Mouse (Mus musculus) lung, embryonic 14.5 days (tissue): ENCODE measurements around the gene Esr1. TPM values are rescaled to one million over a fixed set of nuclear protein-coding genes. Genes with fewer than 3 reads are reported as not detected.

Experiments used
- ATAC-seq: fragments of 200-750 bp; cut with Nextera tagmentation; 2 replicates; pipeline ENCODE4 v1.8.0; 2017; ENCODE audit warnings: mild to moderate bottlenecking, moderate TSS enrichment, moderate library complexity; ENCODE audit not compliant: insufficient read depth
- DNase-seq: peaks from one replicate; pipeline ENCODE4 v3.0.0-alpha.2; 2015
- H3K27ac ChIP-seq: fragments of 300-500 bp; sonication (generic); 2 replicates; pipeline ENCODE4 v1.5.1; 2014; ENCODE audit warnings: low read depth, mild to moderate bottlenecking, moderate library complexity
- H3K27me3 ChIP-seq: fragments of 300-500 bp; sonication (generic); 2 replicates; pipeline ENCODE4 v1.6.1; 2014; ENCODE audit warnings: low read length, control low read depth; ENCODE audit not compliant: insufficient read depth
- H3K36me3 ChIP-seq: fragments of 300-500 bp; sonication (generic); 2 replicates; pipeline ENCODE4 v1.6.1; 2014; ENCODE audit warnings: control low read depth; ENCODE audit not compliant: insufficient read depth
- H3K4me1 ChIP-seq: fragments of 300-500 bp; sonication (generic); 2 replicates; pipeline ENCODE4 v1.6.1; 2014; ENCODE audit warnings: antibody characterized with exemption, control low read depth; ENCODE audit not compliant: insufficient read depth
- H3K4me2 ChIP-seq: fragments of 300-500 bp; sonication (generic); 2 replicates; pipeline ENCODE4 v1.6.1; 2014; ENCODE audit warnings: mild to moderate bottlenecking
- H3K4me3 ChIP-seq: fragments of 300-500 bp; sonication (generic); 2 replicates; pipeline ENCODE4 v1.5.1; 2014; ENCODE audit warnings: low read depth, low read length
- H3K9ac ChIP-seq: fragments of 300-500 bp; sonication (generic); 2 replicates; pipeline ENCODE4 v1.6.1; 2014
- H3K9me3 ChIP-seq: fragments of 300-500 bp; sonication (generic); 2 replicates; pipeline ENCODE4 v1.6.1; 2016; ENCODE audit warnings: low read depth, low read length, control low read depth
- CTCF ChIP-seq: IDR thresholded peaks from 2 replicates; pipeline ENCODE4 v1.5.1; 2016; ENCODE audit warnings: antibody characterized with exemption, low read depth
- WGBS: fragments of 180-500 bp; shearing (Covaris S2); extraction: QIAGEN DNeasy Blood & Tissue Kit; methylation state at CpG from one replicate; pipeline ENCODE4 v1.1.7; 2014; 5-methylcytosine and 5-hydroxymethylcytosine counted together
- polyA plus RNA-seq: library from polyadenylated mRNA; unstranded; fragments of >200 nt; fragmentation: Nextera tagmentation; extraction: Ambion mirVana; gene quantifications from 2 replicates; pipeline ENCODE4 v1.2.1, GENCODE M21; 2014

The Esr1 gene
- polyA plus RNA-seq, 1 experiment from 2014 or later = 0.05 TPM

DNA sequence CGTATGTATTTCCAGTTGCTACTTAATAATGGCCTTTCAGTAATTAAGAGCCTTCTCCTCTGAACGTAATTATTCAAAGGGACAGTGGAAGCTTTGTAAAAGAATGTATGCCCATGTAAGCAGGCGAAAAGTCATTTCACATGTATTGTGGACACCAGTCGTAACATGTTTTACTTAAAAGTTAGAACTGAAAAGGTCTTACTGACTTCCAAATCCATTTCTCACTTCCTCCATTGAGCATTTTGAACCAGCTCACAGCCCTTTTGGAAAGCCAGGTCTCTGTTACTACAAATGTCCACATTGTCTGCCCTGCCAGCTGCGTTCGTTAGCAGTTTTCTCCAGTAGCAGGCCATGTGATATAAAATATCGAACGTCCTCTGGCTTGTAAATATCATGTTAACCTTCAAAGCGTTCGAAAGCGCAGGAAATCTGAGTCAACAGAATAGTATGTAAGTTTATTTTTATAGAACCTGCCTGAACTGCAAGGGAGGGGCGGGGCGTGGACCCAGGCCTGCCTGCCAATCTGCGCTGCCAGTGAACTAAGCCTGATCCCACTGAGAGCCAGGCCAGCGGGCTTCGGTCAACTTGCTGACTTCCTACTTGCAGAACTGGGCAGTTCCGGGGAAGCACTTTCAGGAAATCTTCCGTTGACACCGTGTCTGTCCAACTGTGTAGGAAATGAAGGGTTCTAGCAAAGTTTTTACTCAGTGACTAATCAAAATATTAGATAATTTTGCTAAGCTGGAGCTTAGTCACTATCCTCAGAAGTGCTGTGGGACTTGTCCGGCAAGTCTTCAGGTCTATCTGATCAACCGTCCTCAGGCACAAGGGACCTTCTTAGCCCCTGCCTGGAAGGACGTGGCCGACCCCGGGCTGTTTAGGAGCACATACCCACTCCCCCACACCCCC is 9.5 kb downstream of the Esr1 start:
- no peak overlapping the region for H3K4me3 ChIP-seq
- H3K27ac ChIP-seq = no peak overlapping the region
- H3K4me2 ChIP-seq = no peak overlapping the region
- 65% methylated on average over 24 of the region's 24 CpGs for WGBS
- no peaks in the 10 kb centered on the region for H3K9me3 ChIP-seq
- no peaks in the 10 kb centered on the region for H3K27me3 ChIP-seq
- peak; percentile 23 for DNase-seq
- no peaks in the 10 kb centered on the region for H3K4me1 ChIP-seq
- ATAC-seq = no peak
- no peak overlapping the region for H3K9ac ChIP-seq
- no peak for TF ChIP-seq CTCF
- no peaks in the 10 kb centered on the region for H3K36me3 ChIP-seq

DNA sequence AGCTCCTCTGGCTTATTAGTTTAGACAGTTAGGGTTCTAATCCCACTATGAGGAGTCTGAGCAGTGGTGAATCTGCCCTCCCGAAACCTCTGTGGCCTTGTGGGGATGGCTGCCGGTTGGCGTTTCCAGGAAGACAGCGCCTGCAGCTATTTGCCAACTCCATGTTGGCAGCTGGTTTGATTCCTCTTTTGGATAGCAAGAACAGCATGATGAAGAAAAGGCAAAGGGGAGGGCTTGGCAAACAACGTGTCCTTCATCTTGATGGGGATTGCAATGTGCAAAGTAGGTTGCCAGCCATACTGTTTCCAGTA is 10.1 kb downstream of the Esr1 start:
- 85% methylated on average over 5 of the region's 5 CpGs for WGBS
- DNase-seq = no peak
- ATAC-seq = no peak
- no peak overlapping the region for H3K9ac ChIP-seq
- no peaks in the 10 kb centered on the region for H3K27me3 ChIP-seq
- no peaks in the 10 kb centered on the region for H3K36me3 ChIP-seq
- no peak overlapping the region for H3K27ac ChIP-seq
- no peak overlapping the region for H3K4me3 ChIP-seq
- H3K9me3 ChIP-seq = no peaks in the 10 kb centered on the region
- H3K4me1 ChIP-seq = no peaks in the 10 kb centered on the region
- no peak overlapping the region for H3K4me2 ChIP-seq
- TF ChIP-seq CTCF = no peak

DNA sequence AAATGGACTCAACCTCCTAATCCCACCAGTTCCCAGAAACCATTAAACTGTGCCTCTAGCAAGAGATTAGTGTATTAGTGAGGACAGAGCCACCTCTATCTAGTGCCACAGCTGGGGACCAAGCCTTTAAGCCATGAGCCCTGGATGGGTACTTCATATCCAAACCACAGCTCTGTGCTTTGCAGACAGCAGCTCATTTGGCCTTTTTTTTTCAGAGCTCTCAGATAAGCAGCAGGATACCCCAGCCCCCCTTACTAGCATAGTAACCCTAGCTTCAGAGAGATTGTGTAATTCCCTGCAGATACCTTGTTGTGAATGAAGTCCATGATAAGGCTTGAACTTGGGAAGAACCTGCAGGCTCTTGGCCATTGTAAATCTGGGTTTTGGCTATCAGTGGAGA is 11.9 kb downstream of the Esr1 start:
- Histone ChIP-seq H3K4me1 (no peaks in the 10 kb centered on the region), H3K36me3 (no peaks in the 10 kb centered on the region), H3K27me3 (no peaks in the 10 kb centered on the region), H3K9me3 (no peaks in the 10 kb centered on the region), H3K4me2 (no peak overlapping the region), H3K9ac (no peak overlapping the region), H3K4me3 (no peak overlapping the region), H3K27ac (no peak overlapping the region)
- DNase-seq = no peak
- no peak for TF ChIP-seq CTCF
- no peak for ATAC-seq

DNA sequence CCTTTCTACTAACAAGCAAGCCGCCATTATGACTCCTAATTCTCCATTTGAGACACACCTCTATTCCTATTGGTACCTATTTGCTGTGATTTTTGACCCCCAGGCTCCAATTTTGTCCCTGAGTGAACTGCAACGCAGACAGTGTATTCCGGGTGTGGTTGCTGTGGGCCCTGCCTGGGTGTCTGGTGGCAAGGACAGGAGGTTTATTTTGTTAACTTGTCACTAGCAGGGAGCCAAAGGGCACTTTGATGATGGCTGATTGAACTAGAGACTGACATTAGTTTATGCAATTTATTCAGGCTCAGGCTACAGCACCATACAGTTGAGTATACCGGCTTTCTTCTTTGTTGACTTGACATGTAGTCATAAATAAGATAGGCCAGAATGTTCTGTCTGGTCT is 13.2 kb downstream of the Esr1 start:
- no peak for TF ChIP-seq CTCF
- ATAC-seq = no peak
- 70% methylated on average over 4 of the region's 4 CpGs for WGBS
- H3K4me1 ChIP-seq = no peaks in the 10 kb centered on the region
- no peak overlapping the region for H3K4me3 ChIP-seq
- DNase-seq = no peak
- H3K27ac ChIP-seq = no peak overlapping the region
- H3K4me2 ChIP-seq = no peak overlapping the region
- no peaks in the 10 kb centered on the region for H3K9me3 ChIP-seq
- no peaks in the 10 kb centered on the region for H3K27me3 ChIP-seq
- H3K9ac ChIP-seq = no peak overlapping the region
- H3K36me3 ChIP-seq = no peaks in the 10 kb centered on the region

DNA sequence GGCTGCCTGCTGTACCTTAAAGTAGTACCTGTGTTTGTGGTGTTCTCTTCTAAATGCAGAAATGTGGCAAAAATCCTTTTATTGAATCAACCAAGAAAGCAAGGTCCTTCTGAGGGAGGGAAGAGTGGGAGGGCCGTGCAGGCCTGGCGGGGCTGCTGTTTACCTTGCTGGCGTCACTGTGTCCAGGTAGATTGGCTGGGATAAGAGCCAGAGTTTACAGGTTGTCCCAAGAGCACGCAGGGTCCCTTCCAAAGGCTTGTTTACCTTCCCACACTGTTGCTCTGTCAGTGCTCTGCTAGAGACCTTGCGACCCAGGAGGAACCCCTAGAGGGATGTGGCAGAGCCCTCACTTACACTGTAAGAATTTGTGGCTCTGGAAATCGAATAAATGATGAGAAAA is 13.9 kb downstream of the Esr1 start:
- DNase-seq (no peak), ATAC-seq (no peak)
- no peak overlapping the region for H3K27ac ChIP-seq

DNA sequence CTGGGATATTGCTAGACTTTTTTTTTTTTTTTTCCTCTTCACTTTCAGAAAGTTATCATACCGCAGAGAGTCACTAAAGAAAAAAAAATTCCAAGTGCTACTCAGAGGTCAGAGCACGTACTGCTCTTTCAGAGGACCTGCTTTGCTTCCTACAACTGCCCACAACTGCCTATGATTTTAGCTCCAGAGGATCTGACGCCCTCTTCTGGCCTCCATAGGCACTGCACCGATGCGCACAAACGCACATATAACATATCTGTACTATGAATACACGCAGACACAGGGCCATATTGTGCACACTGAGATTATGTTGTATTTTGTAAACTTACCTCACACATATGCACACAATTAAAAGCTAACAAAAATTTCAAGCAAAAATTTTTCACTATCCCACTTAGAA is 15.0 kb downstream of the Esr1 start:
- no peaks in the 10 kb centered on the region for H3K4me1 ChIP-seq
- H3K27me3 ChIP-seq = no peaks in the 10 kb centered on the region
- no peak overlapping the region for H3K9ac ChIP-seq
- H3K4me2 ChIP-seq = no peak overlapping the region
- H3K4me3 ChIP-seq = no peak overlapping the region
- no peaks in the 10 kb centered on the region for H3K9me3 ChIP-seq
- DNase-seq (no peak), ATAC-seq (no peak)
- TF ChIP-seq CTCF = peak; percentile 36
- no peak overlapping the region for H3K27ac ChIP-seq
- WGBS = 76% methylated on average over 7 of the region's 7 CpGs
- no peaks in the 10 kb centered on the region for H3K36me3 ChIP-seq

More for the DNA sequence above, 13.9 kb downstream of the Esr1 start:
- H3K9ac ChIP-seq = no peak overlapping the region
- no peak for TF ChIP-seq CTCF
- no peaks in the 10 kb centered on the region for H3K4me1 ChIP-seq
- no peaks in the 10 kb centered on the region for H3K36me3 ChIP-seq
- WGBS = 54% methylated on average over 6 of the region's 6 CpGs
- H3K27me3 ChIP-seq = no peaks in the 10 kb centered on the region
- no peak overlapping the region for H3K4me2 ChIP-seq
- H3K4me3 ChIP-seq = no peak overlapping the region
- no peaks in the 10 kb centered on the region for H3K9me3 ChIP-seq

DNA sequence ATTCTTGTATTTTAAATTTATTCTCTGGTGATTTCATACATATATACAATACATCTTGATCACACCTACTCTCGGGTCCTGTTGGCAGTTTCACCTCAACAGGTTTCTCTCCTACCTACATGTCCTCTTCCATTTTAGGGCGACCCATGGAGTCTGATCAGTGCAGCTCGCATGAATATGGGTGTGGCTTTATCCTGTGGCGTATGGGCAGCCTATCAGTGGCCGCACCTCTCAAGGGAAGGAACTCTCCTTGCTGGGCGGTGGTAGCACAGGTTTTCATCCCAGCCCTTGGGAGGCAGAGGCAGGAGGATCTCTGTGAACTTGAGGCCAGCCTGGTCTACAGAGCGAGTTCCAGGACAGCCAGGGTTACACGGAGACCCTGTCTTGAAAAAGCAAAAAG is 15.6 kb downstream of the Esr1 start:
- Histone ChIP-seq H3K27ac (no peak overlapping the region; the same call in 1 of the 2 replicates), H3K27me3 (no peaks in the 10 kb centered on the region), H3K9ac (no peak overlapping the region), H3K4me1 (no peaks in the 10 kb centered on the region), H3K9me3 (no peaks in the 10 kb centered on the region), H3K4me2 (no peak overlapping the region), H3K4me3 (no peak overlapping the region), H3K36me3 (no peaks in the 10 kb centered on the region)
- 82% methylated on average over 8 of the region's 8 CpGs for WGBS
- TF ChIP-seq CTCF = no peak
- no peak for DNase-seq
- ATAC-seq = no peak; the same call in 1 of the 2 replicates

DNA sequence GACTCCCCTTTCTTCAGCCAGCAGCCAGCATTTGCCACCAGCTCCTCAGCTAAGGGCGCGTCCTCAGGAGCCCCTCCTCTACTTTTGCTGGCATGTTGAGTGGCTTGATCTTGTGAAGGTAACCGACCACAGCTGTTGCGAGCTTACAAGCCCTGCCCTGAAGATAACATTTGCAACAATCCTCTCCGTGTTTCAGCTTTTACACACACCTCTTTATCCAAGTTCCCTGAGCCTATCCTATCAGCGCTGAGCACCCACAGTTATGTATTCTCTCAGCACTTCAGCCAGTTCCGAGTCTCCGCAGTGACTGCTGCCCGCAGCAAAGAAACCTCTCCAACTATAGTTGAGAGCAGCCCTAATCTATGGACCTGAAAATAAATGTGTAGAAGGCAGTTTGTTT is 16.0 kb downstream of the Esr1 start:
- H3K36me3 ChIP-seq = no peaks in the 10 kb centered on the region
- peak; percentile 36 for DNase-seq
- no peak for TF ChIP-seq CTCF
- H3K4me2 ChIP-seq = no peak overlapping the region
- no peak overlapping the region for H3K9ac ChIP-seq
- ATAC-seq = peak; percentile 66; the same call in 1 of the 2 replicates
- H3K9me3 ChIP-seq = no peaks in the 10 kb centered on the region
- H3K27me3 ChIP-seq = no peaks in the 10 kb centered on the region
- H3K27ac ChIP-seq = peak overlapping the region; percentile 10; the same call in 1 of the 2 replicates
- WGBS = 54% methylated on average over 9 of the region's 9 CpGs
- H3K4me3 ChIP-seq = no peak overlapping the region
- no peaks in the 10 kb centered on the region for H3K4me1 ChIP-seq
